Mouse (Mus musculus) midbrain, embryonic 13.5 days (tissue): Measurements from ENCODE around the gene Sec11a. TPM values are rescaled to one million over a fixed set of nuclear protein-coding genes. Genes with fewer than 3 reads are reported as not detected.

Experiments used
- ATAC-seq: fragments of 200-750 bp; cut with Nextera tagmentation; 2 replicates; pipeline ENCODE4 v1.8.0; 2017; ENCODE audit warnings: mild to moderate bottlenecking, moderate TSS enrichment, moderate library complexity
- H3K27ac ChIP-seq: fragments of 300-500 bp; sonication (generic); 2 replicates; pipeline ENCODE4 v1.5.1; 2015; ENCODE audit warnings: inconsistent platforms, mild to moderate bottlenecking, moderate library complexity
- H3K27me3 ChIP-seq: fragments of 300-500 bp; sonication (generic); 2 replicates; pipeline ENCODE4 v1.6.1; 2015; ENCODE audit warnings: mild to moderate bottlenecking, inconsistent platforms
- H3K36me3 ChIP-seq: fragments of 300-500 bp; sonication (generic); 2 replicates; pipeline ENCODE4 v1.6.1; 2015; ENCODE audit warnings: mild to moderate bottlenecking, inconsistent platforms
- H3K4me1 ChIP-seq: fragments of 300-500 bp; sonication (generic); replicated peaks from 2 replicates; pipeline ENCODE4 v1.6.1; 2015; ENCODE audit warnings: inconsistent platforms
- H3K4me2 ChIP-seq: fragments of 300-500 bp; sonication (generic); replicated peaks from 2 replicates; pipeline ENCODE4 v1.6.1; 2015; ENCODE audit warnings: moderate library complexity, mild to moderate bottlenecking, inconsistent platforms
- H3K4me3 ChIP-seq: fragments of 300-500 bp; sonication (generic); replicated peaks from 2 replicates; pipeline ENCODE4 v1.5.1; 2015; ENCODE audit warnings: mild to moderate bottlenecking, inconsistent platforms
- H3K9ac ChIP-seq: fragments of 300-500 bp; sonication (generic); replicated peaks from 2 replicates; pipeline ENCODE4 v1.6.1; 2015; ENCODE audit warnings: mild to moderate bottlenecking, inconsistent platforms
- H3K9me3 ChIP-seq: fragments of 300-500 bp; sonication (generic); 2 replicates; pipeline ENCODE4 v1.6.1; 2016; ENCODE audit warnings: mild to moderate bottlenecking, inconsistent platforms
- WGBS: fragments of 180-500 bp; shearing (Covaris S2); methylation state at CpG from one replicate; pipeline ENCODE4 v1.1.7; 2015; 5-methylcytosine and 5-hydroxymethylcytosine counted together
- polyA plus RNA-seq: library from polyadenylated mRNA; unstranded; fragments of >200 nt; fragmentation: Nextera tagmentation; extraction: Ambion mirVana; gene quantifications from 2 replicates; pipeline ENCODE4 v1.2.1, GENCODE M21; 2015

The Sec11a gene
- polyA plus RNA-seq, 1 experiment from 2014 or later, result 181 TPM

DNA sequence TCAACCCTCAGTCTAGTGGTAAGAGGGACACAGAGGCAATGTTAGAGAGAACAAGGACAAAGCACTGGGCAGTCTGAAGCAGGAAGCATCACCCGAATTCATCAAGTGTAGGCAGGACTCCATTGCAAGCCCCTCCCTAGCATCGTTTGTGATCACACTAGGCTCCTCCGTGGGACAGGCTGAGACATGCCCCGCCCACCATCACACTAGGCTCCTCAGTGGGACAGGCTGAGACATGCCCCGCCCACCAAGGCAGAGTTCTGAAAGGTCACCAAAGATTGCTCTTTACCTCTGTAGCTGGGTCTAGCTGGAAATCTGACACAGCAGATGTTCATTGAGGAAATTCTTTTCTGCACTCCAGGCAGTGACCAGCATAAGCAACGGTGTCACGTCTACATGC lies 36.5 kb downstream of the Sec11a start:
- H3K27ac ChIP-seq, result no peak overlapping the region
- H3K4me1 ChIP-seq, result no peaks in the 10 kb centered on the region
- H3K27me3 ChIP-seq, result no peaks in the 10 kb centered on the region
- H3K9me3 ChIP-seq, result no peaks in the 10 kb centered on the region
- WGBS, result 82% methylated on average over 7 of the region's 7 CpGs
- no peak overlapping the region for H3K4me3 ChIP-seq
- H3K9ac ChIP-seq, result no peak overlapping the region
- no peak for ATAC-seq
- peaks cover 84% of the 10 kb centered on the region for H3K36me3 ChIP-seq
- H3K4me2 ChIP-seq, result no peak overlapping the region

DNA sequence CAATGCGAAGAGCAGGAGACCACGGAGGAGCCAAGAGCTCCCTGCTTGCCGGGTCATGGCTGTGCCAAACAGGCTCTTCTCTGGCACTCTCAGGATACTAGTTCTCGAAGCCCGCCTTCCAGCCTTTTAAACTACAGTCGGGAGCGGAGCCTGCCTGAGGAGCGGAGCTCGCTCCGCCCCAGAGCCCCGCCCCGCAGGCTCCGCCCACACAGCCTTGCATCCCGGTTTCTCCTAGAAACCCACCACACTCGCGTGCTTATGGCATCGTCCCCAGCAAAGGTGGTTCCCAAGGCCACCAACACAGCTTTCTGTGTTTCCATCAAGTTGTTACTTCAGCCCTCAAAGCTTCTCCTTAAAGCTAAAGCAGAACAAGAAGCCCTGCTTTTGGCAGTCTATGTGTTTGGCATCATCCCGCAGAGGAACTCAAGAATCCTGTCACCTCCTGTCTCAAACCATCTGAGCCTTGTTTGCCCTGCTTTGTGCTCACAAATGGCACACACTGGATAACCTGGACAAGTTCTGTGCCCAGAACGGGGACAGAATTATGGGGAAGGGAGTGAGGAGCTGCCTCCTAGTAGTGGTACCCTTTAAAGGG lies 42.6 kb downstream of the Sec11a start, which contains the start of gene Nmb:
TSS of gene Nmb (minus strand) at position 156 of the 595 bp plus-strand sequence.
- Histone ChIP-seq H3K4me1 (peaks cover 30% of the 10 kb centered on the region), H3K27ac (no peak within 1 kb of the TSS), H3K4me3 (peak within 1 kb of the TSS; percentile 47), H3K27me3 (no peaks in the 10 kb centered on the region), H3K9ac (peak within 1 kb of the TSS; percentile 68), H3K4me2 (peak within 1 kb of the TSS; percentile 90), H3K9me3 (no peaks in the 10 kb centered on the region), H3K36me3 (peaks cover 35% of the 10 kb centered on the region)
- WGBS, result 4% methylated on average over 19 of the region's 19 CpGs
- peak; percentile 46 for ATAC-seq

DNA sequence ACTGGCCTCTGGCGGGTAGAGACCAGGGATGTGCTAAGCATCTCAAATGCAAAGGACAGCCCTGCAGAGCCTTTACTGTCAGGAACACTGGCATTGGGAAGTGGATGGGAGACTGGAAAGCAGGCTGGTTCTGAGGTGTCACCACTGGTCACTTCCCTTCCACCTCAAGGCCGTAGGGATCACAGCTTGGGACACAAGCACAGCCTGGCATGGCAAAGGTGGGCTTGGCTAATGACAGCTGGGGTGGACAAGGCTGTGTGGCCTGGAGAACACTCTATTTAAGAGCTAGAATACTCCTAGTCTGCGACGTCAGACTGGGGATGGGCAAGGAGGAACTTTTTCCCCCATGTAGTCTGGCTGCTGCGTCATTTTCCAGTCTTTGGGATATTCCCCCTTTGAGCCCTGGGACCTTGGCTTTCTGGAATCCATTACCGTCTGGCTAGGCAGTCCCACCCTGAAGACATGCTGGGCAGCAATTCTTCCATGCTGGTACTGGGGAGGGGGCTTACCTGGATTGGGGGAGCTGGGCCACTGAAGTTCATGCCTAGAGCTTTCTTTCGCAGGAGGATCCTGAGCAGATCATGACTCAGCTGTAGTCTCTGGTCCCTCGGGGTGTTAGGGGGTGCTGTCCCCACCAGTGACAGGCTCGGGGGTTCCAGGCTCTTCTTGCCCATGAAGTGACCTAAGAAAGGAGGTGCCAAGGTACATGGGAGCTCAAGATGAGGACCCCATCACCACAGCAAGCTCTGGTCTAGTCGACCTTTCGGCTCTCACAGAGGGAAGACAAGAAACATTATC lies 43.8 kb downstream of the Sec11a start:
- Histone ChIP-seq H3K9me3 (no peaks in the 10 kb centered on the region), H3K27me3 (no peaks in the 10 kb centered on the region), H3K27ac (no peak overlapping the region), H3K9ac (no peak overlapping the region), H3K4me2 (peak overlapping the region; percentile 90), H3K4me1 (peaks cover 36% of the 10 kb centered on the region), H3K4me3 (no peak overlapping the region), H3K36me3 (peaks cover 27% of the 10 kb centered on the region)
- 92% methylated on average over 11 of the region's 11 CpGs for WGBS
- ATAC-seq, result no peak

DNA sequence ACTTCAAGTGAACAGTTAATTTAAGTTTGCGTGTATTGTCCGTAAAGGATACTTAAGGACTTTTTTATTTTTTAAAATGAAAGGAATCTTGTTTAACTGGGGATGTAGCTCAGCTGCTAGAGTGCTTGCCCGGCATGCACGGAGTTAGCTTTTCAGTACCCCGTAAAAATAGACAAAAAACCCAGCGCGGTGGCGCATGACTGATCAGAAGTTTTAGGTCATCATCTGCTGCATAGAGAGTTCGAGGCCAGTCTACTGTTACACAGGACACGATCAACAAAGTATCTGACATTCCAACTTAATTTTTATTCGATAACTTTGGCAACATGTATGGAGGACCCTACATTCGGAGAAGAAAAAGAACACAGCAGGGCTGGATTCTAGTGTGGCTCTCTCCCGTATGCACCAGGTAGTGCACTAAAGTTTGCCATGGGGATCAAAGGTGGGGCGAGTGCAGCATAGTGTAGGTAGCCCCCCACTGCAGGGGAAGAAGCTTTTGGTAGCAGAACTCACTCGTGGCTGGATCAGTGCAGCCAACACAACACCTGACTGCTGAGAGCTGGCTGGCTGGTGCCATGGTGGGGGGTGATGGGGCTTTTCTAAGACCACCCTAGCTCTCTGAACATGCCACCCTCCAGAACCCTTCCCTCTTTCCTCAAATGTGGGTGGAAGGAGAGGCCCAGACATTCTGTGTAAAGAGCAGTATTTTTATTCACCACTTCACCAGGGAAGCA lies 45.9 kb downstream of the Sec11a start:
- Histone ChIP-seq H3K4me1 (peaks cover 36% of the 10 kb centered on the region), H3K9ac (peak overlapping the region; percentile 66), H3K4me3 (peak overlapping the region; percentile 60), H3K36me3 (peaks cover 30% of the 10 kb centered on the region), H3K27me3 (no peaks in the 10 kb centered on the region), H3K9me3 (no peaks in the 10 kb centered on the region), H3K4me2 (peak overlapping the region; percentile 88), H3K27ac (peak overlapping the region; percentile 70)
- peak; percentile 26 for ATAC-seq
- 29% methylated on average over 15 of the region's 15 CpGs for WGBS

DNA sequence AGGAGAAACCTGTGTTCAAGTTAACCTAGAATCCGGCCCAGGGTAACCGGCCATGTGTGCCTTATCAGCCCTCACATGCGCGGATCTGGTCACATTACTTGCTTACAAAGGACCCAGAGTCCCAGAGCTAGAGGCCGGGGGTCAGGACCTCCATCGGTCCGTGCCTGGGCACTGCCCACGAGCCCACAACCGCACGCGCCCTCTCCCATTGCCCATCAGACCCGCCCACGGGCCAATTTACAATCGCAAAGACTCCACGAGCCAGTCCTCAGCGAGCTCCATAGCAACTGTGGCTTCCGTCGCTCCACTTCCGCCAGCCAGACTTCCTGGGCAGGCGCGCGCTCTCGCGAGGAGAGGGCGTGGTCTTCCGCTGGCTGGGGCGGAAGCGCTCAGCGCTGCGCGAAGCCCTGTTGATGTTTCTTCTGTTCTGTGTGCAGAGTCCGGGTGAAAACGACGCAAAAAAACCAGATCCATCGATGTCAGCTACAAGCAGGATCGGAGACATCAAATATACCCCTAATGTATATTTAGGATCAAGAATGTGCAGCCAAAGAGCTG lies 46.6 kb downstream of the Sec11a start, which contains the start of gene Wdr73:
TSS of gene Wdr73 (minus strand) at position 326 of the 558 bp plus-strand sequence.
- Histone ChIP-seq H3K36me3 (peaks cover 31% of the 10 kb centered on the region), H3K4me1 (peaks cover 36% of the 10 kb centered on the region), H3K9me3 (no peaks in the 10 kb centered on the region), H3K9ac (peak within 1 kb of the TSS; percentile 77), H3K4me3 (peak within 1 kb of the TSS; percentile 60), H3K27me3 (no peaks in the 10 kb centered on the region), H3K4me2 (peak within 1 kb of the TSS; percentile 88), H3K27ac (peak within 1 kb of the TSS; percentile 70)
- WGBS, result under 1% methylated on average over 36 of the region's 36 CpGs
- peak; percentile 95 for ATAC-seq

DNA sequence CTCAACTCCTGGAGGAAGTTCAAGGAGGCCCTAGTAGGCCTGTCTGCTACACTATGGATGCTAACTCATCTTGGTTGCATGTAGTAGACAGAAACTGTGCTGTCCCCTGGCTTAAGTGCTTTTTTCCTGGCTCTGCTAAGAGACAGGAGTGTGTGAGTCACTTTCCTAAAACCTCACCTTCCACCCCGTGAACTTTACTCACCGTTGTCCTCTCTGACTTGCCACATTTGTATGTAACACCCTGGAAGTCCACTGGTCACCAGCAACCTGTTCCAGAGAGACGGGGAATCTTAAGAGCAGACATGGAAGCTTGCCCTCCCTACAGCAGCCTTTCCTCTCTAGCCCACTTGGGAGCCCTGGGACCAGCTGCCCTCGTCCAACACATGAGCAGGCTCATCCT lies 49.9 kb downstream of the Sec11a start:
- Histone ChIP-seq H3K27ac (no peak overlapping the region), H3K9me3 (no peaks in the 10 kb centered on the region), H3K4me2 (no peak overlapping the region), H3K9ac (no peak overlapping the region), H3K4me1 (peaks cover 23% of the 10 kb centered on the region), H3K27me3 (no peaks in the 10 kb centered on the region), H3K36me3 (peaks cover 52% of the 10 kb centered on the region), H3K4me3 (no peak overlapping the region)
- 88% methylated on average over 4 of the region's 4 CpGs for WGBS
- ATAC-seq, result no peak

DNA sequence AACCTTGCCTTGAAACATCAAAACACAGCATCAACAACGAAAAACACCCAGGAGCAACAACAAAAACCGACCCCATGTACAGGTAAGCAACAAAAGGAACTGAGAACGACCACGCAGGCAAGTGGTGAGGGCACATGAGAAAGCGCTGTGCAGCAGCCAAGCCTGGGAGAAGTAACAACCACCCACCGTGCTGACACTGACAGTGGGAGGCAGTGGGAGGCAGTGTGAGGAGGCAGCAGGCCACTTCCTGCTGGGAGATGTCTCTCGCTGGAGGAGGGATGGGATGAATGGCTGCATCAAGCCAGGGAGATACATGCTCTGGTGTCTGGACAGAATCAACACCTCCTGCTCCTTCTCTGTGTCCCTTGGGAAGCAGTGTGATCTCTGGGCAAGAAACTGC lies 50.4 kb downstream of the Sec11a start:
- no peak overlapping the region for H3K4me3 ChIP-seq
- ATAC-seq, result no peak
- peaks cover 21% of the 10 kb centered on the region for H3K4me1 ChIP-seq
- no peaks in the 10 kb centered on the region for H3K27me3 ChIP-seq
- no peaks in the 10 kb centered on the region for H3K9me3 ChIP-seq
- no peak overlapping the region; the same call in 1 of the 2 replicates for H3K9ac ChIP-seq
- H3K4me2 ChIP-seq, result no peak overlapping the region
- no peak overlapping the region for H3K27ac ChIP-seq
- H3K36me3 ChIP-seq, result peaks cover 58% of the 10 kb centered on the region
- 91% methylated on average over 7 of the region's 7 CpGs for WGBS

DNA sequence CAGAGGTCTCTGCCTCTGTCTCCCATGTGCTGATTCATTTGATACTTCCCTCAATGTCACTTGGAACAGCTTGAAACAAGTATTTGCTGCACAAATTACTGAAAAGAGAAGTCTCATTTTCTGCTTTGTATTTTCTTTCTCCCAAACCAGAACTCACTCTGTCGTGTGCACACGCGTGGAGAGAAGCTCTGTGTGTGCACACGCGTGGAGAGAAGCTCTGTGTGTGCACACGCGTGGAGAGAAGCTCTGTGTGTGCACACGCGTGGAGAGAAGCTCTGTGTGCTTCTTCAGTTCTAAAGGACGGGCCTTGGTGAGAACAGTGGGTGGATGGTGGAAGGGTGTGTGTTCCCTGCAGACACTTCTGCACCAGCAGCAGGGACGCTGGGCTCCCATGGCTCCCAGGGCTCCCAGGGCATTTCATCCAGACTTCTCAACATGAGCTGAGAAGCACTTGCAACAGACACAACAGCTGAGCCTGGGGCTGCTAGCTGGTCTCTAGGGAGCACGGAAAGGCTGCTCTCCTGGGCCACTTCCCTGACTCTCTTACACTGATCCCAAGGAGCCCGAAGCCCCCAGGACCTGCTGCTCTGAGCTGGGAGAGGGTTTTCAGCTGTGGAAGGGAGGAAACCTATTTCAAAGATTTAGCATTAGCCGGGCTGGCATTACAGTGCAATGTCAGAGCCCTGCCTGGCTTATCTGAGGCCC lies 52.6 kb downstream of the Sec11a start:
- H3K4me1 ChIP-seq, result peaks cover 6% of the 10 kb centered on the region
- no peak for ATAC-seq
- no peak overlapping the region for H3K4me3 ChIP-seq
- H3K27me3 ChIP-seq, result no peaks in the 10 kb centered on the region
- no peak overlapping the region for H3K27ac ChIP-seq
- no peak overlapping the region for H3K4me2 ChIP-seq
- H3K36me3 ChIP-seq, result peaks cover 75% of the 10 kb centered on the region
- no peak overlapping the region for H3K9ac ChIP-seq
- H3K9me3 ChIP-seq, result no peaks in the 10 kb centered on the region
- WGBS, result 95% methylated on average over 14 of the region's 14 CpGs

DNA sequence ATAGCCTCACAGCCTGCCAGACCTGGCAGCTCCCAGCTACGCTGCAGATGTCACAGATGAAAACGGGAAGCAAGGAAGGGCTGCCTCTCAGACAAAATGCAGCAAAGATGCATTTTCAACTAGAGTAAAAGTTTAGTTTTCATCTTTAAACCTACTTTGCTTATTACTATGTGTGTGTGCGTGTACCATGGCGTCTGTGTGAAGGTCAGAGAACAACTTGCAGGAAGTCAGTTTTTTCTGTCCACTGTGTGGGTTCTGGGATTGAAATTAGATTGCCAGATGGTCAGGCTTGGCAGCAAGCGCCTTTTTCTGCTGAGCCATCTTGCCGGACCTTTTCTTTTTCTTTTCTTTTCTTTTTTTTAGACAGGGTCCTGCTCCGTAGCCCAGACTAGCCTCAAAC lies 53.4 kb downstream of the Sec11a start:
- Histone ChIP-seq H3K9ac (no peak overlapping the region), H3K4me2 (no peak overlapping the region), H3K9me3 (no peaks in the 10 kb centered on the region), H3K36me3 (peaks cover 78% of the 10 kb centered on the region), H3K4me3 (no peak overlapping the region), H3K4me1 (peaks cover 7% of the 10 kb centered on the region), H3K27me3 (no peaks in the 10 kb centered on the region), H3K27ac (no peak overlapping the region)
- no peak for ATAC-seq
- WGBS, result 87% methylated on average over 7 of the region's 7 CpGs

DNA sequence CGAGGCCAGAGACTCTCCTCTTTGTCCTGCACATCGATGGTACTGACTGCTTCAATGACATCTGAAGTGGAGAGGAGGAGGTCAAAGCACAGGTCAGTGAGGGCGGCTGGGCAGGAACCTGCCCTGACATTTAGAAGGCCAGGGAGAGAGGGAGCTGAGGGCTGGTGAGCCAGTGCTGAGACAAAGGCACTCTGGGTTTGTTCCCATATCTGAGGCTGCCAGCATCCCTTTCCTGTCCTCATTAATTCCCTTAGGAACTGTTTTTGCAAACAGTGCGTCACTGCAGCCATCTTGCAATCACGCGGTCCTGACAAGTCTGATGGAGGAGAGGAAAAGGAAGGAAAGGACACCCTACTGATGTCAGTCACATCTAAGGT lies 53.8 kb downstream of the Sec11a start:
- Histone ChIP-seq H3K4me3 (no peak overlapping the region), H3K9me3 (no peaks in the 10 kb centered on the region), H3K4me2 (no peak overlapping the region), H3K36me3 (peaks cover 78% of the 10 kb centered on the region), H3K9ac (no peak overlapping the region), H3K27ac (no peak overlapping the region), H3K27me3 (no peaks in the 10 kb centered on the region), H3K4me1 (peaks cover 11% of the 10 kb centered on the region)
- ATAC-seq, result no peak
- WGBS, result 85% methylated on average over 6 of the region's 6 CpGs

DNA sequence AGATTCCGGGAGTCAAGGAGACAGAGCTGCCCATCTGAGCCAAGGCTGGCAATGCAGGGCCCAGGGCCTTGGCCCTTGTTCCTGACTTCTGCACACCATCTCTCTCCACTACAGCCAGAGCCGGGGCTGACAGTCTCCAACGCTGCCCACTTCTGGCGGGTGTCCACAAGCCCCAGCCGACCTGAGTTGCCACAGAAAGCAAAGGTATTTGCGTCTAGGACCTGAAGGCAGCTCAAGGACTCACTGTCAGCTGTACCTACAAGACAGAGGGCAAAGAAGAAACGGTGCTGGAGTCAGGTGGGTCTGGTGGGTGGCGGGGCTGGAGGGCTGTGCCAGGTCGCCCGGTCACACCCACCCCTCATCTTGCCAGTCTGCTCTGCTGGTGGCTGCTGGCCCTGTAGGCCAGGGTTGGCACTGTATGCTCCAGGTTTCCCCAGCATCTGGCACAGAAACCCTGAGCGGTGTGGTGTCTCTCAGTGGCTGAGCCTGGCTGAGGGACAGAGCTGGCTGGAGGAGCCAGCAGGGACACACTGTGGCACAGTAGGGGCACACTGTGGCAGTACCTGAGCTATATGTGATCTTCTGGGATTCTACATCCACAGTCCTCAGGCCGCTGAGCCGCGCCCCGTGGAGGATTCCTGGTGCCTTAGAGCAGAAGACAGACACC lies 54.4 kb downstream of the Sec11a start:
- 95% methylated on average over 15 of the region's 15 CpGs for WGBS
- H3K36me3 ChIP-seq, result peaks cover 75% of the 10 kb centered on the region
- no peak for ATAC-seq

More for the DNA sequence above, 54.4 kb downstream of the Sec11a start:
- Histone ChIP-seq H3K9me3 (no peaks in the 10 kb centered on the region), H3K4me3 (no peak overlapping the region), H3K9ac (no peak overlapping the region), H3K4me2 (no peak overlapping the region), H3K4me1 (peaks cover 13% of the 10 kb centered on the region), H3K27me3 (no peaks in the 10 kb centered on the region), H3K27ac (no peak overlapping the region)
